Mouse (Mus musculus) lung, postnatal 0 days (tissue): ENCODE results near the gene Boc.

Experiments
- CTCF ChIP-seq: IDR thresholded peaks from 2 replicates; pipeline ENCODE4 v1.5.1; 2016; ENCODE audit warnings: antibody characterized with exemption, mild to moderate bottlenecking
- EP300 ChIP-seq: IDR thresholded peaks from 2 replicates; pipeline ENCODE4 v1.6.1; 2016; ENCODE audit warnings: antibody characterized with exemption, mild to moderate bottlenecking, control low read depth

- no peak for TF ChIP-seq CTCF
- no peak for TF ChIP-seq EP300
Observed at GRCm38 (mm10) chr16:44565328-44566210, 6.9 kb upstream of the Boc start.
